ENCODE assay signal across 8 mouse cellular contexts in the genomic region with DNA sequence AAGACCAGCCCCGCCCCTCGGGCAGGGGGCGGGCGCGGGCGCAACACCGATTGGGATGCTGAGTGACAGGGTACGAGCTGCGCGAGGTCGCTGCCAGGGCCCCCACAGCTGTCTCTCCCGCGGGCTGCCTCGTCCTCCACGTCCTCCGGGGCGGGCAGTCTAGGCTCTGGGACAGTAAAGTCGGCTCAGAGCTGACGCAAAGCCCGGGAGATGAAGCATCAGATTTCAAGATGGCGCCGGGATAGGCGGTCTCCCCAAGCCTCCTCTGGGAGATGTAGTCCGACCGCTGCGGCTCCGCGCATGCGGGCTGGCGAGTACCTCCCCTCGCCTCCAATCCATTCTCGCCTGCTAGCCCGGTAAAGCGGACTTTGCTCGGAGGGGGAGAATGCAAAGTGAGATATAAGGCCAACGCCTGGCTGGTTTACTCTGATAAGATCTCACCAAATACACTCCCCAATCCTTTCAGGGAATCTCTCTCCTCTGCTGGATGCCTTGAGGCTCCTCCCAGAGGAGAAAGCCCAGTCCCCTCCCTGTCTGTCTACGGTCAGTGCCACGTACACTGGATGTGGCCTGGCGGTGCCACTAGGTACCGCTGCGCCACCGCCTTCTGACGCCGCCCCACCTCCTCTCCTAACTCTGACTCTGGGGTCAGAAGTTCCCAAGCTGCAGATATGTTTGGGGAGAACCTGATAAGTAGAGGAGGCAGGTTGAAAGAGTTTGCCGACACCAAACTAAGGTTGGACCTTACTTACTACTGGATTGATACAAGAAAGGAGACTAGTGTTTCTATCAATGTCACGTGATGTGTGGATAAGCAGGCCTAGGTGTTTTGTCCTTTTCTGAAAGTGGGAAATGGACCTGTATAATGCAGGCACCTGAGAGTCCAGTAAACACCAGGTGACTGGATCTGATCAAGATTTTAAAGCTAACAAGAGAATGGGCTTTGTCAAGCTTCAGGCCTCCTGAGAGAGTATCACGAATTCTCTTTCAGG.
DNase-seq lines count a peak whose midpoint lies in the region; ATAC-seq and TF ChIP-seq lines count a peak whose summit lies in the region.

No protein-coding gene starts in this region.

- peak overlapping the region; percentile 99 for H3K4me3 ChIP-seq in E14TG2a.4 (replicated peaks; ENCODE audit: low read length)
- H3K4me3 ChIP-seq in forebrain, embryonic 13.5 days = peak overlapping the region; percentile 63
- peak overlapping the region; percentile 81 for H3K4me3 ChIP-seq in liver, postnatal 0 days (ENCODE audit: low read depth, low read length)
- peak overlapping the region; percentile 85 for H3K4me3 ChIP-seq in neural tube, embryonic 14.5 days (ENCODE audit: low read depth, low read length)

- H3K36me3 ChIP-seq in E14TG2a.4 (ENCODE audit: insufficient read depth, low read length) = no peaks in the 10 kb centered on the region
- no peaks in the 10 kb centered on the region for H3K36me3 ChIP-seq in forebrain, embryonic 13.5 days (ENCODE audit: poor library complexity, severe bottlenecking)
- H3K36me3 ChIP-seq in liver, postnatal 0 days (replicated peaks; ENCODE audit: insufficient read depth, low read length) = no peaks in the 10 kb centered on the region
- no peaks in the 10 kb centered on the region for H3K36me3 ChIP-seq in neural tube, embryonic 14.5 days (ENCODE audit: control insufficient read depth, insufficient read depth, low read length)

- peak overlapping the region; percentile 75 for H3K9ac ChIP-seq in forebrain, embryonic 13.5 days
- peak overlapping the region; percentile 72 for H3K9ac ChIP-seq in liver, postnatal 0 days (replicated peaks)
- H3K9ac ChIP-seq in neural tube, embryonic 14.5 days (replicated peaks; ENCODE audit: low read depth, low read length) = peak overlapping the region; percentile 80

- peak overlapping the region; percentile 82 for H3K4me2 ChIP-seq in forebrain, embryonic 13.5 days
- peak overlapping the region; percentile 90 for H3K4me2 ChIP-seq in liver, postnatal 0 days (ENCODE audit: low read depth, low read length)
- peak overlapping the region; percentile 82 for H3K4me2 ChIP-seq in neural tube, embryonic 14.5 days (ENCODE audit: low read depth, low read length)

- intact Hi-C loops in heart, postnatal 10 days (cut with DNase I) = loop anchor here (2.0 to 10.0 kb wide), 2 partner anchors 111 to 247 kb away; a partner anchor contains a TSS

- peak; percentile 94 for ATAC-seq in cerebellum, adult (ENCODE audit: insufficient number of reproducible peaks, low FRiP score, low TSS enrichment)
- ATAC-seq in forebrain, embryonic 13.5 days = peak; percentile 97
- ATAC-seq in liver, postnatal 0 days = peak; percentile 95
- ATAC-seq in neural tube, embryonic 14.5 days (ENCODE audit: low read depth) = peak; percentile 97

- WGBS in forebrain, embryonic 13.5 days = 3% methylated on average over 47 of the region's 47 CpGs
- 2% methylated on average over 47 of the region's 47 CpGs for WGBS in large intestine, adult 2 months
- 3% methylated on average over 47 of the region's 47 CpGs for WGBS in liver, postnatal 0 days (ENCODE audit: insufficient replicate concordance)
- WGBS in neural tube, embryonic 14.5 days = 3% methylated on average over 47 of the region's 47 CpGs

- no peaks in the 10 kb centered on the region for H3K9me3 ChIP-seq in E14TG2a.4 (ENCODE audit: low read length)
- no peaks in the 10 kb centered on the region for H3K9me3 ChIP-seq in forebrain, embryonic 13.5 days (replicated peaks)
- H3K9me3 ChIP-seq in liver, postnatal 0 days (ENCODE audit: low read length) = no peaks in the 10 kb centered on the region
- H3K9me3 ChIP-seq in neural tube, embryonic 14.5 days (ENCODE audit: control insufficient read depth, low read length) = no peaks in the 10 kb centered on the region

- H3K27ac ChIP-seq in forebrain, embryonic 13.5 days = peak overlapping the region; percentile 95
- peak overlapping the region; percentile 84 for H3K27ac ChIP-seq in liver, postnatal 0 days (ENCODE audit: low read depth)
- H3K27ac ChIP-seq in neural tube, embryonic 14.5 days (ENCODE audit: low read depth, low read length) = peak overlapping the region; percentile 93

- TF ChIP-seq CTCF in E14TG2a.4 (conservative IDR thresholded peaks at IDR 0.05; ENCODE audit: low read length) = no peak
- TF ChIP-seq CTCF in liver, postnatal 0 days (IDR thresholded peaks at IDR 0.05; ENCODE audit: low read depth) = peak; percentile 67

- DNase-seq in heart, postnatal 10 days = peak; percentile 92 to 95
- peak; percentile 90 for DNase-seq in large intestine, adult 2 months (ENCODE audit: low read depth, low spot score)
- DNase-seq in liver, postnatal 0 days = peak; percentile 87
- DNase-seq in testis, postnatal 10 days (ENCODE audit: low spot score) = peak; percentile 90

- H3K27me3 ChIP-seq in E14TG2a.4 (ENCODE audit: insufficient read depth, low read length) = peaks cover 20% of the 10 kb centered on the region
- H3K27me3 ChIP-seq in forebrain, embryonic 13.5 days = no peaks in the 10 kb centered on the region
- 0 out of 2 replicates have a peak, but pooled peaks cover 6% of the 10 kb centered on the region for H3K27me3 ChIP-seq in liver, postnatal 0 days (ENCODE audit: insufficient read depth, low read length)
- no peaks in the 10 kb centered on the region for H3K27me3 ChIP-seq in neural tube, embryonic 14.5 days (ENCODE audit: control insufficient read depth, insufficient read depth, low read length)

- H3K4me1 ChIP-seq in E14TG2a.4 (replicated peaks; ENCODE audit: low read depth, low read length) = peaks cover 26% of the 10 kb centered on the region
- peaks cover 38% of the 10 kb centered on the region for H3K4me1 ChIP-seq in forebrain, embryonic 13.5 days
- 0 out of 2 replicates have a peak, but pooled peaks cover 3% of the 10 kb centered on the region for H3K4me1 ChIP-seq in liver, postnatal 0 days (ENCODE audit: insufficient read depth)
- peaks cover 24% of the 10 kb centered on the region for H3K4me1 ChIP-seq in neural tube, embryonic 14.5 days (ENCODE audit: control insufficient read depth, insufficient read depth, low read length)

- peak; percentile 38; the same call in 1 of the 2 replicates for TF ChIP-seq EP300 in liver, postnatal 0 days (IDR thresholded peaks at IDR 0.05; ENCODE audit: low read depth)

Comparison
In these comparisons a context has a peak if more than half of its experiments do, and no peak if none do; other contexts are left out.
1. Peak in every context shown above with its lines: DNase-seq, ATAC-seq, H3K4me3 ChIP-seq and H3K27ac ChIP-seq.